Mouse (Mus musculus) megakaryocyte progenitor cell, adult 5-6 weeks (primary cell): Measurements from ENCODE around the gene Dusp19. TPM values are rescaled to one million over a fixed set of nuclear protein-coding genes. Genes with fewer than 3 reads are reported as not detected.

Source experiments
- ATAC-seq: replicated peaks from 2 replicates; pipeline ENCODE4 v1.8.0; 2016; ENCODE audit warnings: mild to moderate bottlenecking, moderate TSS enrichment, inconsistent platforms; ENCODE audit not compliant: poor library complexity
- total RNA-seq, 2 experiments: library from RNA; stranded (forward) in 1 of 2; stranded (reverse) in 1 of 2; fragments of 157-497, 149-512 nt in 1 of 2; fragments of 200-1000 nt in 1 of 2; gene quantifications; 2 replicates each; pipeline versions ENCODE4 v1.2.3 to v1.2.4; 2015 to 2017

Gene Dusp19
- 8.9 and 9.9 TPM in 2 replicates for total RNA-seq (2015)
- total RNA-seq (2017): 6.5 and 9.7 TPM in 2 replicates

GRCm38 (mm10) chr2:80616854-80617737 lies at the start of gene Dusp19, which contains the start of gene Nup35:
Dusp19 (plus strand) TSS chr2:80617045.
Nup35 (plus strand) TSS chr2:80617236.
- peak; percentile 98 for ATAC-seq

- ATAC-seq: no peak
Measured at GRCm38 (mm10) chr2:80567411-80567810, 49.4 kb upstream of the Dusp19 start.

DNA sequence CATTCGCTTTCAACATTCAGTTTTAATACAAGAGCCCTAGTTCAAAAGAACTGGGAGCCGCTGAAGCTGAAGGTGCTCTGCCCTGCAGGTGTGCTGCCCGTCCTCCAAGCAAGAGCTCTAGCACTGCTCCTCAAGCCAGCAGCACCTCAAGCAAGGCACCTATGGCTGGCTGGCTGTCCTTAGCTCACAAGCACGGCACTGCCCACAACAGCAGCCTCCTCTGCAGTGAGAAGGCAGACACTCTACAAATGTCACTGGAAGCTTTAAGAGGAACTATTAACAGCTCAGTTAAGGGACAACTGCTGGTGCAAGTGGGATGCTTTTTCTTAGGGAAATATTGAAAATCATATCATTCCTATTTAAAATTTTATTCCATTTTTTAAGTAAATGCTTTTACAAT lies 46.2 kb upstream of the Dusp19 start:
- 0 out of 2 replicates have a peak, but pooled peaks have one; percentile 11 for ATAC-seq

DNA sequence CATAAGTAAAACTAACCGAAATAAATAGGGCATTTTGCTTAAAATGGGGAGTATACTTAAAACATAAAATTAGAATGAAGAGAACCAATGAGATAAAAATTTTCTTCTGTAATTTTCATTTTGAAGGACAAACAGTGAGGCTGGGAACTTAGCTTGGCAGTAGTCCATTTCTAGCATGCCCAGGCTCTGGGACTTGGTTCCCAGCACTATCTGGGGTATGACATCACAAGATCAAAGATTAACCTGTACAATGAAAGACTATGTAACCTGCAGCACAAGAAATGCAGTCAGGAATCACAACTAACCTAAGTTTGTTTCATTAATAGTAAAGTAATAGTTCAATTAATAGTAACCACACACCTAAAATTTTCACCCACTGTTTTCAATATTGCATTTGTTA lies 39.6 kb upstream of the Dusp19 start:
- ATAC-seq: no peak

GRCm38 (mm10) chr2:80579253-80579891 lies 37.5 kb upstream of the Dusp19 start:
- peak; percentile 37; the same call in 1 of the 2 replicates for ATAC-seq

GRCm38 (mm10) chr2:80580311-80580961 lies 36.4 kb upstream of the Dusp19 start:
- ATAC-seq: peak; percentile 14

DNA sequence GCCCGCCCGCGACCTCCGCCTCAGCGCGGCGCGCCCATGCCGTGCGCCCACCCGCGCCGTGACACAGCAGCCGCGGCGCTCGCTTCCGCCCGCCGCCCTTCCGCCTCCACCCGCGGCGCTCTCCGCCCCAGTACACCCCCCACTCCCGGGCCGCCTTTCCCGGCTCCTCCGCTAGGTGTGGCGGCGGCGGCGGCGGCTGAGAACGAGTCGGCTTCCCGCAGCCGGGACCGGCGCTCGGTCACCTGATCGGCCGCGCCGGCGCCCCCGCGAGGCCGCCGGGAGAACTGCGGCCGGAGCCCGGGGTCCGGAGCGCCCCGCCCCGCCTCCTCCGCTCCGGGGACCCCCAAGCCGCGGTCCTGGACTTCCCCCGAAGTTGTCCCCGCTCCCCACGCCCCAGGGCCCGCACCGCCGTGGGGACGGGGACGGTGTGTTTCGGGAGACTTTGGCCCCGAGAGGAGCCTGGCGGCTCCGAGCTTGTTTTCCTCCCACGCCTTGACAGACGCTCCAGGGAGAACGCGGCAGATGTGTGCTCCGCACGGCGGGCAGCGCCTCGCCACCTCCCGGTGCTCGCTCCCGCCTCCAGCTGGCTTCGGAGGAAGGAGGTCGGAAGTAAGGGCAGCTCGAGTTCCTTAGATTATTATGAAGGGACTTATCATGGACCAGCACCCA lies 35.7 kb upstream of the Dusp19 start, which contains the start of gene Nckap1:
Nckap1 (minus strand) TSS at position 338 of the 669 bp plus-strand sequence.
- peak; percentile 77 for ATAC-seq

DNA sequence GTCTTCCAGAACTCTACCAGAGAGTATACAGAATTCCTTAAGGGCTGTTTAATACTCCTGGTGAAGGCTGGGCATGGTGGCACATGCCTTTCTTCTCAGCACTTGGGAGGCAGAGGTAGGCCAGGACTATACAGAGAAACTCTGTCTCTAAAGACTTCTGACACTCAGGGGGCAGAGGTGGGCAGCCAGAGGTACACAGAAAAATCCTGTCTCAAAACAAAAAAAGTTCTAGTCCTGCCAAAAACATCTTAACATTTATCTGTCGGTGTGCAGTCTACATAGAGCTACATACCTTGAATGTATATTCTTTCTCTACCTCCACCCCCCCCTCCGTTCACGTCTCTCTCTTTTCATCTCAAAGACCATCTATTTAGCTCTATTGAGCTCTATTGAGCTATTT lies 34.5 kb upstream of the Dusp19 start:
- no peak for ATAC-seq

DNA sequence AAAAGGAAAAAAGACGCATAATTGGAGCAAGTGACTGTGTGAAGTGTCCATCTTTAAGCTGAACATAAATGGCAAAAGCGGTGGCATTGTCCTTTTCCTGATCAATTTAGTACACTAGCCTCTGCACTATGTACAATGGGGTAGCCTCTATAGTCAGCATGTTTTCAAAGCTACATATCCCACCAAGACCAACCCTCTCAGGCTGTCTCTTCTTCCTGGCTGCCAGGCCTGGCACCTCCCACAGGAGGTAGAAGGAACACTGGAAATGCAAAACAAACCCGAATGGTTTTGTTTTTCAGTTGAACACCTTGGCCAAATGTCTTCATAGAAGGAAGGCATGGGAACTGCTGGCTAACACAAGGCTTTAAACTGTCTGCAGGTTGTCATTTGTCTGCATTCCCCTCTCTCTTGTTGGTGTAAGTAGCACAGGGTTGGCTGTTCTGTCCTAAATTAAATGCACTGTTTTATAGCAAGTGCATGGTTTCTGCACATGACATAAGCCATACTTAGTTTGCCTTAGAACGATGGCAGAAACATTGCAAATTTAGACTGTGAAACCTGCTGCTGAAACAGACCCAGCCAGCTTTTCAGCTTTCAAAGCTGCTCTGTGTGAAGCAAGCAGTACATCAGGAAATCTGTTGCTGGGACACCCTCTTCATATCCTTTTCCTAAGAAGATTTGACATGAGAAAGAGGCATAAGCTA lies 22.5 kb upstream of the Dusp19 start:
- ATAC-seq: no peak

DNA sequence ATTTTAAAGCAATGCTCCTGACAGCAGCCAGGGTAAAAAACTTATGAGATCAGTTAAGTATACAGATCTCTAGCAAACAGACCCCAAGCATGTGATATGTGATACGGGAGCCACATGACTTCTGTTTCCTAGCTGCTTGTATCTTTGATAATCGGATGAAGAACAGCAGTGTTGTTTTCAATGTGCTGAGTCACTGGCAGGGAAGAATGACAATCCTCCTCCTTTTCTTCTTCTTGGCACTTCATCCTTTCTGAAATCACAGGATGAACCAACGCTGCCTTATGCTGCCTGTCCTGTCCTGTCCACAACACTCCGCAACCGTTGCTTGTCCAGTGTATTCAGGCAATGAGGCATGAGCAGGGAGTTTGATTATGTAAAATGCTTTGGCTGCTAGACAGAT lies 19.9 kb upstream of the Dusp19 start:
- peak; percentile 75 for ATAC-seq

DNA sequence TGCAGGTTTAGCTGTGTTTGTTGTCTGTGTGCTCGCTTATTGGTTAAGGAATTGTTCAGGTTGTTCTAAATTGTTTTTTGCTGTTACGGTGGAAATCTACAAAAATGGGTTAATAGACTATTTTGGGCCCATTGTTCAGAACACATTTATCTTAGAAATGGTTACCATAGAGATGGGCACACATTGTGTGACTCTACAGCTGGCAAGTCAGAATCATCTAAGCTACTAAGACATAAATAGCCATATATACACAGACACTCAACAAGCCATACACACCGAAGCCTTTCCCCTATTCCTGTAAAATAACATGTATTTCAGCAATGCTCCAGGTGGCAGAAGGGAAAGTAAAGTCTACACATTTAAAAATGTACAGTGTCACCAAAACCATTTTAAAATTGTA lies 17.0 kb upstream of the Dusp19 start:
- ATAC-seq: no peak

GRCm38 (mm10) chr2:80600611-80601010 lies 16.2 kb upstream of the Dusp19 start:
- no peak for ATAC-seq

DNA sequence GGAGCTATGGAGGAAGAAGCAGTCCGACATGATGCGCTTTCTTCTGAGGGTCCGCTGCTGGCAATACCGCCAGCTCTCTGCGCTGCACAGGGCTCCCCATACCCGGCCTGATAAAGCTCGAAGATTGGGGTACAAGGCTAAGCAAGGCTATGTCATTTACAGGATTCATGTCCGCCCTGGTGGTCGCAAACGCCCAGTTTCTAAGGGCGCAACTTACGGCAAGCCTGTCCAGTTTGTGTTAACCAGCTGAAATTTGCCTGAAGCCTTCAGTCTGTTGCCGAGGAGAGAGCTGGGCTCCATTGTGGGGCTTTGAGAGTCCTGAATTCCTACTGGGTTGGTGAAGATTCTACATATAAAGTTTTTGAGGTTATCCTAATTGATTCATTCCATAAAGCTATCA lies 14.1 kb upstream of the Dusp19 start:
- no peak for ATAC-seq

- ATAC-seq: no peak
Measured at GRCm38 (mm10) chr2:80603771-80604426, 12.9 kb upstream of the Dusp19 start.

- no peak for ATAC-seq
Measured at GRCm38 (mm10) chr2:80612286-80612685, 4.6 kb upstream of the Dusp19 start.

DNA sequence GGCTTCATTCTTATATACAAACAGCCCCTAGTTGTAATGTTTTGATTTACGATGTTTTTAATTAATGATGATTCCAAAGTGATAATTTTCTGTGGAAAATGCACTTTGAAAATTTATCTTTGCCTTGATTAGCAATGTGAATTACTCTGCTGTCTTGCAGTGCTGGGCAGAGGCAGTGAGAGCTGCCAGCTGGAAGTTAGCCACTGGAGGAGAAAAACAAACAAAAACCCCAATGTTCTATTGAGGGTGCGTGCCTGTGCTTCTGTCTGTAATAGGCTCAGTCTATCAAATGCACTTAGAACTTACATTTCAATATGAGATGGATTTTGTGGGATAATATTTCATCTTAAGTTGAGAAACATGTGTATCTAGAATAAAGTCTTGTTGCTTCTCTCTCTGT lies 4.0 kb upstream of the Dusp19 start:
- ATAC-seq: no peak

DNA sequence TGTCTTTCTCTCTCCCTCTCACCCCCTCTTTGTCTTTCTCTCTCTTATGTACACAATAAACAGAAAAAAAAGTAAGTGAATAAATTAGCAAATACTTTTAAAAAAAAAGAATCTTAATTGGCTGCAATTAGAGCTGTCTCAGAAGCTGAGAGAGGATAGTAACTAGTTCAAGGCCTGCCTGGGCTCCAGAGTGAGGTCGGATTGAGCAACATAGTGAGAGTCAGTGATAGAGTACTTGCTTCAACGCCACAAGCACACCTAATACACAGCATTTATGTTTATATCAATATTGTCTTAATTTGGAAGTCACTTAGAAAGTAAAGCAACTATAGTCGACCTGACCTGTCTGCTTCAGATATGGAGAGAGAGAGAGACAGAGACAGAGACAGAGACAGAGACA lies 2.1 kb downstream of the Dusp19 start:
- no peak for ATAC-seq

DNA sequence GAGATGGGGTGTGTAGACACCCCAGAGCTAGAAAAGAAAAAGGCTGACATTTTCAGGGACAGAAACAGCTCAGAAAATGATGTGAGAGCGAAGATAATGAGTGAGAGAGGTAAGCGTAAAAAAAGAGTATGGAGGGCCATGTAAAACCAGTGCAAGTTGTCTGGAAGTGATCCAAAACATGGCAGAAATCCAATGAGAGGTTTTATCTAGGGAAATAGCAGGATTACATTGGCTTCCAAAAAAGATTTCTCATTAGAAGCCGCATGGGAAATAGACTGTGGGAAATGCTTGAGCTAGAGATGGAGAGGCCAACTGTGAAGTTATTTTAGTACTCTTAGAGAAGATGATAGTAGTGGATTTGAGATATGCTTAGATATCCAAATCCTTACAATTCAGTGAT lies 5.1 kb downstream of the Dusp19 start:
- ATAC-seq: no peak

DNA sequence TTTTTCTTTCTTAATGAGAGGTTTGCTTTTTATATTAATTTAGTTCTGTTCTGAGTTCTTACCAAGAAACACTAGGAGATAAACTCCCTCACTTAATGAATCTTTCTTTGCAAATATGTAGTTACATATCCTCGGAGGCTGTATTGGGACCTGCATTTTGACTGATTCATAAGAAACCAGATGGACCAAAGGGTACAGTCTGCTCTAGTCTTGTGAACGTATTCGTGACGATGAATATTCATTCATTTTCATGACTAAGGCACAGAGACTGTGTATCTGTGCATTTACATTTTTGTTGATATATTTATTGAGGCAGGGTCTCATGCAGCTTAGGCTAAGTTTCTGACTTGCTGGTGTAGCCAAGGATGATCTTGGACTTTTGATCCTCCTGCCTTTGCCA lies 7.7 kb downstream of the Dusp19 start:
- ATAC-seq: no peak
